Mouse (Mus musculus): ENCODE results near the gene Gm44503. TPM values are rescaled to one million over a fixed set of nuclear protein-coding genes. Genes with fewer than 3 reads are reported as not detected.

Gene Gm44503
- polyA plus RNA-seq, 1 experiment = not detected

GRCm38 (mm10) chr9:73050606-73051005 lies 92.0 kb downstream of the Gm44503 start:
- Histone ChIP-seq H3K27ac (ENCODE audit: insufficient read depth, low read depth, low read length) (no peak overlapping the region), H3K4me1 (ENCODE audit: control insufficient read depth, insufficient read depth, low read length) (peaks cover 3% of the 10 kb centered on the region), H3K4me3 (ENCODE audit: insufficient read depth, low read depth, low read length) (no peak overlapping the region)
- no peak for TF ChIP-seq CTCF (IDR thresholded peaks at IDR 0.05; ENCODE audit: insufficient read depth, low read depth, low read length)
- TF ChIP-seq POLR2A (IDR thresholded peaks at IDR 0.05; ENCODE audit: insufficient read depth, low read depth, low read length) = no peak
- 51% methylated on average over 8 of the region's 8 CpGs for WGBS

GRCm38 (mm10) chr9:73055441-73055911 lies 96.8 kb downstream of the Gm44503 start:
- TF ChIP-seq CTCF (IDR thresholded peaks at IDR 0.05; ENCODE audit: insufficient read depth, low read depth, low read length) (no peak), POLR2A (IDR thresholded peaks at IDR 0.05; ENCODE audit: insufficient read depth, low read depth, low read length) (no peak)
- Histone ChIP-seq H3K27ac (ENCODE audit: insufficient read depth, low read depth, low read length) (no peak overlapping the region), H3K4me3 (ENCODE audit: insufficient read depth, low read depth, low read length) (no peak overlapping the region), H3K4me1 (ENCODE audit: control insufficient read depth, insufficient read depth, low read length) (no peaks in the 10 kb centered on the region)
- 72% methylated on average over 10 of the region's 10 CpGs for WGBS

DNA sequence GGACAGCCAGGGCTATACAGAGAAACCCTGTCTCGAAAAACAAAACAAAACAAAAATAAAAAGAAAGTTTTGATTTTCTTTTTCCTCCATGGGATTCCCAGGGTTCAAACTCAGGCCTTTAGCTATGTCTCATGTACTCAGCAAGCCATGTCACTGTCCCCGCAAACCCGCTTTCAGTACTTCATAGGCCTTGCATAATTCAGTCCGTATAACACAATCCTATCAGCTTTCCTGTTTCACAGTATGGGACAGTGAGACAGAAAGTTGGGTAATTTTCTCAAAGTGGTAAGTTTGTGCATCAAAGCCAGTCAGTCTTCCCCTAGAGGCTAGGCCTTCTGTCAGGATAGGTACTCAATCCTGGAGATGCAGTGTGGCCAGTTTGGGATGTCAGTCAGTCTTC lies 100.6 kb downstream of the Gm44503 start:
- 93% methylated on average over 4 of the region's 4 CpGs for WGBS

DNA sequence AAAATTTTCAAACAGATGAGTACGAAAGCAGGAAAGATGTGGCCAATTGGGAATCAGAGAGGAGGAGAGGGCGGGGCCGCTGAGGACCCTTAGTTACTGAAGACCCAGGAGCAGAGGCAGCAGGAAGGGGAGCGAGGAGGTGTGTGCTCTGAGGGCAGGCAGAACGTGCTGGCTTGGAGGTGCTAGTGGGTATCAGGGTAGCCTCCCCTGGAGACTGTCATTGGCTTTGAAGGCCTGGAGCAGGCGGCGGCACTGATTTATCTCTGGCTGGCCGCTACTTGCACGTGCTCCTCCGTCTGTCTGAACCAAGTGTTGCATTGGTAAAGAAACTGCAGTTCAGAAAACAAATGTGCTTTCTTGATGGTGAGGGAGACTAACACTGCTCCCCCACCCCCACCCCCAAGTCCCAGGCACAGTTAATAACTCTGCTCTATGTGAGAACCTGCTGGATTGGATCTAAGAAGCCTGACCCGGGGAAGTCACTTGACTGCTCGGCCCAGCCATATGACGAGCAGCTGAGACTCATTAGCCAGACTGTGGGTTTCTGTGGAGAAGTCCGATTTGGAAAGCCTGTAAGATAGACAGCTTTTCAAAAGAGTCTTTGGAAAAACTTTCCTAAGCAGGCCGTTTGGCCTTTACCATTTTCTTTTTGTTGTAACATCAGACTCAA lies 105.1 kb downstream of the Gm44503 start:
- Histone ChIP-seq H3K4me3 (ENCODE audit: insufficient read depth, low read depth, low read length) (no peak overlapping the region), H3K27ac (ENCODE audit: insufficient read depth, low read depth, low read length) (no peak overlapping the region), H3K4me1 (ENCODE audit: control insufficient read depth, insufficient read depth, low read length) (peaks cover 14% of the 10 kb centered on the region)
- TF ChIP-seq CTCF (IDR thresholded peaks at IDR 0.05; ENCODE audit: insufficient read depth, low read depth, low read length) (no peak), POLR2A (IDR thresholded peaks at IDR 0.05; ENCODE audit: insufficient read depth, low read depth, low read length) (no peak)
- WGBS = 51% methylated on average over 15 of the region's 15 CpGs

More for the DNA sequence above, 100.6 kb downstream of the Gm44503 start:
- TF ChIP-seq CTCF (IDR thresholded peaks at IDR 0.05; ENCODE audit: insufficient read depth, low read depth, low read length) = no peak
- no peak for TF ChIP-seq POLR2A (IDR thresholded peaks at IDR 0.05; ENCODE audit: insufficient read depth, low read depth, low read length)
- Histone ChIP-seq H3K4me1 (ENCODE audit: control insufficient read depth, insufficient read depth, low read length) (peaks cover 3% of the 10 kb centered on the region; the same call in 1 of the 2 replicates), H3K27ac (ENCODE audit: insufficient read depth, low read depth, low read length) (no peak overlapping the region), H3K4me3 (ENCODE audit: insufficient read depth, low read depth, low read length) (no peak overlapping the region)

Other genes starting within 250 kb of the Gm44503 start
- not detected in 2 replicates for gene Prtg, start 152.0 kb upstream of the Gm44503 start, polyA plus RNA-seq (2012; ENCODE audit: insufficient read depth, insufficient read length, low replicate concordance, missing spikeins)
- gene Pygo1, start 33.2 kb upstream of the Gm44503 start, polyA plus RNA-seq (2012; ENCODE audit: insufficient read depth, insufficient read length, low replicate concordance, missing spikeins) = not detected in 2 replicates
- not detected in 2 replicates for gene Dyx1c1, start 67 bp upstream of the Gm44503 start, polyA plus RNA-seq (2012; ENCODE audit: insufficient read depth, insufficient read length, low replicate concordance, missing spikeins)
- gene Ccpg1os, start 26.5 kb downstream of the Gm44503 start, polyA plus RNA-seq (2012; ENCODE audit: insufficient read depth, insufficient read length, low replicate concordance, missing spikeins) = not detected in 2 replicates
- not detected in 2 replicates for gene Ccpg1, start 26.6 kb downstream of the Gm44503 start, polyA plus RNA-seq (2012; ENCODE audit: insufficient read depth, insufficient read length, low replicate concordance, missing spikeins)
- gene Pigb, start 81.5 kb downstream of the Gm44503 start, polyA plus RNA-seq (2012; ENCODE audit: insufficient read depth, insufficient read length, low replicate concordance, missing spikeins) = not detected in 2 replicates
- not detected in 2 replicates for gene Rab27a, start 86.0 kb downstream of the Gm44503 start, polyA plus RNA-seq (2012; ENCODE audit: insufficient read depth, insufficient read length, low replicate concordance, missing spikeins)
- gene Khdc3, start 143.0 kb downstream of the Gm44503 start, polyA plus RNA-seq (2012; ENCODE audit: insufficient read depth, insufficient read length, low replicate concordance, missing spikeins) = not detected in 2 replicates
- gene Gm20509, start 143.6 kb downstream of the Gm44503 start, polyA plus RNA-seq (2012; ENCODE audit: insufficient read depth, insufficient read length, low replicate concordance, missing spikeins) = not detected in 2 replicates
- not detected in 2 replicates for gene Rsl24d1, start 154.6 kb downstream of the Gm44503 start, polyA plus RNA-seq (2012; ENCODE audit: insufficient read depth, insufficient read length, low replicate concordance, missing spikeins)

Data from olfactory bulb, adult 2 months (tissue).